In genomic region chr4:120755299-120755698, GRCm38 (mm10) we compare ENCODE assay signal across 9 mouse cellular contexts. TPM values are rescaled to one million over a fixed set of nuclear protein-coding genes. Genes with fewer than 3 reads are reported as not detected.
DNase-seq lines count a peak whose midpoint lies in the region; ATAC-seq and TF ChIP-seq lines count a peak whose summit lies in the region.
"Had no signal": no experiment of that assay in that cellular context is flagged by ENCODE, and none has a peak within 500 bp of the region (broad histone marks: within the 10 kb centered on the region; RNA-seq: fewer than 3 reads in every experiment).

No protein-coding gene starts in this region.

- no peak overlapping the region for H3K4me3 ChIP-seq in embryonic facial prominence, embryonic 10.5 days
- H3K4me3 ChIP-seq in heart, embryonic 16.5 days (ENCODE audit: low read length) = no peak overlapping the region
- no peak overlapping the region for H3K4me3 ChIP-seq in lung, adult 2 months (replicated peaks; ENCODE audit: extremely low read depth, low read depth, low read length)
- H3K4me3 ChIP-seq: lung, embryonic 15.5 days had no signal

- H3K27me3 ChIP-seq in embryonic facial prominence, embryonic 10.5 days (replicated peaks; ENCODE audit: low read depth, poor library complexity, severe bottlenecking) = peaks cover 26% of the 10 kb centered on the region
- H3K27me3 ChIP-seq in heart, embryonic 16.5 days (ENCODE audit: control insufficient read depth, insufficient read depth, low read length) = peaks cover 7% of the 10 kb centered on the region

- no peak overlapping the region for H3K4me2 ChIP-seq in heart, embryonic 16.5 days (ENCODE audit: low read depth, low read length)
- H3K4me2 ChIP-seq: lung, embryonic 15.5 days had no signal

- no peaks in the 10 kb centered on the region for H3K9me3 ChIP-seq in embryonic facial prominence, embryonic 10.5 days
- no peaks in the 10 kb centered on the region for H3K9me3 ChIP-seq in heart, embryonic 16.5 days (replicated peaks; ENCODE audit: control insufficient read depth, low read length)
- H3K9me3 ChIP-seq: lung, embryonic 15.5 days had no signal

- 0 out of 2 replicates have a peak, but pooled peaks have one; percentile 34 for ATAC-seq in heart, embryonic 16.5 days (replicated peaks; ENCODE audit: extremely low read depth, insufficient read depth, low FRiP score)
- no peak for ATAC-seq in erythroid progenitor cell, adult 5-6 weeks (replicated peaks; ENCODE audit: low FRiP score, poor library complexity, severe bottlenecking)

- no peaks in the 10 kb centered on the region for H3K4me1 ChIP-seq in embryonic facial prominence, embryonic 10.5 days
- no peaks in the 10 kb centered on the region for H3K4me1 ChIP-seq in heart, embryonic 16.5 days (ENCODE audit: control insufficient read depth, insufficient read depth, low read length)
- H3K4me1 ChIP-seq in lung, adult 2 months (ENCODE audit: control insufficient read depth, insufficient read depth, low read length) = no peaks in the 10 kb centered on the region
- H3K4me1 ChIP-seq: lung, embryonic 15.5 days had no signal

- peak; percentile 11 for DNase-seq in MEL-GATA-1-ER (ENCODE audit: extremely low read depth, low read depth)
- DNase-seq in adrenal gland, postnatal 14 days = peak; percentile 86
- peak; percentile 78 for DNase-seq in embryonic facial prominence, embryonic 10.5 days (ENCODE audit: low spot score)
- DNase-seq in kidney, postnatal 25 days = peak; percentile 76 to 80
- peak; percentile 61 for DNase-seq in lung, adult 2 months
- DNase-seq in right cerebral cortex, postnatal 14 days = peak; percentile 84

- TF ChIP-seq POLR2A in lung, adult 2 months (IDR thresholded peaks at IDR 0.05; ENCODE audit: borderline replicate concordance, extremely low read depth, low read depth, low read length) = no peak

- peak; percentile 89 for TF ChIP-seq CTCF in lung, adult 2 months (IDR thresholded peaks at IDR 0.05; ENCODE audit: insufficient read depth, low read length)

- 3% methylated on average over 1 of the region's 1 CpGs for WGBS in embryonic facial prominence, embryonic 10.5 days
- 0% methylated on average over 1 of the region's 1 CpGs for WGBS in heart, embryonic 16.5 days
- 0% methylated on average over 1 of the region's 1 CpGs for WGBS in lung, adult 2 months

- H3K27ac ChIP-seq in embryonic facial prominence, embryonic 10.5 days (replicated peaks) = no peak overlapping the region
- H3K27ac ChIP-seq in heart, embryonic 16.5 days (ENCODE audit: low read length) = no peak overlapping the region
- H3K27ac ChIP-seq: lung, embryonic 15.5 days had no signal

- H3K36me3 ChIP-seq in embryonic facial prominence, embryonic 10.5 days (replicated peaks) = peaks cover 42% of the 10 kb centered on the region
- H3K36me3 ChIP-seq in heart, embryonic 16.5 days (ENCODE audit: control insufficient read depth, insufficient read depth) = peaks cover 27% of the 10 kb centered on the region

- no peak overlapping the region for H3K9ac ChIP-seq in heart, embryonic 16.5 days (ENCODE audit: low read length)
- H3K9ac ChIP-seq: lung, embryonic 15.5 days had no signal

RNA-seq across cellular contexts. Expression of gene Kcnq4, which starts 6.9 kb away (rescaled TPM):
- total RNA-seq in adrenal gland, postnatal 14 days (2021) = 3.1 and 4.2 TPM in 2 replicates
- polyA plus RNA-seq in embryonic facial prominence, embryonic 10.5 days (2016; fragmentation: Nextera tagmentation; extraction: Ambion mirVana) = 4.2 and 5.6 TPM in 2 replicates
- polyA plus RNA-seq in heart, embryonic 16.5 days (2015; fragmentation: Nextera tagmentation; extraction: Ambion mirVana) = 0.85 and 1.0 TPM in 2 replicates
- 8.2 and 8.3 TPM in 2 replicates for polyA plus RNA-seq in lung, adult 2 months (2012; rRNA removed)
- total RNA-seq in erythroid progenitor cell, adult 5-6 weeks (2015; ENCODE audit: low replicate concordance) = 3.6 TPM in 1 of 2 replicates, not detected in the other
- not detected in 2 replicates for total RNA-seq in erythroid progenitor cell, adult 5-6 weeks (2017; ENCODE audit: low replicate concordance)

Comparison
In these comparisons a context has a peak if more than half of its experiments do, and no peak if none do; other contexts are left out.
1. DNase-seq: peak in every context shown above with its lines; median percentile 86 in adrenal gland, postnatal 14 days; 84 in right cerebral cortex, postnatal 14 days; 78 in embryonic facial prominence, embryonic 10.5 days; 78 in kidney, postnatal 25 days; 61 in lung, adult 2 months; 11 in MEL-GATA-1-ER.